Mouse (Mus musculus) liver, adult 2 months (tissue): Measurements from ENCODE around the gene Tcirg1. TPM values are rescaled to one million over a fixed set of nuclear protein-coding genes. Genes with fewer than 3 reads are reported as not detected.

ENCODE experiments used
- DNase-seq: peaks from one replicate; pipeline ENCODE4 v3.0.0-alpha.2; 2011; ENCODE audit warnings: low read depth, low spot score; ENCODE audit errors: extremely low read depth
- H3K27ac ChIP-seq: fragments of 200-500 bp; replicated peaks from 2 replicates; pipeline ENCODE4 v1.5.1; 2012; ENCODE audit warnings: low read depth, mild to moderate bottlenecking, control low read depth, inconsistent platforms, low read length; ENCODE audit not compliant: insufficient read depth
- H3K27me3 ChIP-seq: fragments of 200-500 bp; 2 replicates; pipeline ENCODE4 v1.6.1; 2012; ENCODE audit warnings: mild to moderate bottlenecking, moderate library complexity, low read length, inconsistent platforms; ENCODE audit not compliant: control insufficient read depth, insufficient read depth
- H3K36me3 ChIP-seq: fragments of 200-500 bp; 2 replicates; pipeline ENCODE4 v1.6.1; 2012; ENCODE audit warnings: low read length, inconsistent platforms; ENCODE audit not compliant: control insufficient read depth, insufficient read depth
- H3K4me1 ChIP-seq: fragments of 200-500 bp; 2 replicates; pipeline ENCODE4 v1.6.1; 2011; ENCODE audit warnings: low read length; ENCODE audit not compliant: control insufficient read depth, insufficient read depth
- H3K4me3 ChIP-seq: fragments of 200-500 bp; 2 replicates; pipeline ENCODE4 v1.5.1; 2011; ENCODE audit warnings: low read depth, mild to moderate bottlenecking, control low read depth, low read length, moderate library complexity; ENCODE audit not compliant: insufficient read depth
- H3K79me2 ChIP-seq: fragments of 200-500 bp; 2 replicates; pipeline ENCODE4 v1.6.1; 2012; ENCODE audit warnings: inconsistent platforms, mild to moderate bottlenecking, low read length, moderate library complexity; ENCODE audit not compliant: control insufficient read depth, insufficient read depth
- H3K9ac ChIP-seq: fragments of 200-500 bp; 2 replicates; pipeline ENCODE4 v1.6.1; 2012; ENCODE audit warnings: low read depth, mild to moderate bottlenecking, control low read depth, inconsistent platforms, low read length
- CTCF ChIP-seq: fragments of 200-500 bp; IDR thresholded peaks from 2 replicates; pipeline ENCODE4 v1.5.1; 2011; ENCODE audit warnings: low read depth, low read length, control low read depth
- POLR2A ChIP-seq: fragments of 200-500 bp; IDR thresholded peaks from 2 replicates; pipeline ENCODE4 v1.6.1; 2011; ENCODE audit warnings: low read length, control low read depth; ENCODE audit not compliant: insufficient read depth; ENCODE audit errors: extremely low read depth
- WGBS: fragments of 180-500 bp; shearing (Covaris S2); methylation state at CpG from one replicate; pipeline ENCODE4 v1.1.7; 2018; 5-methylcytosine and 5-hydroxymethylcytosine counted together
- polyA plus RNA-seq: library from polyadenylated mRNA; depleted of rRNA; stranded (reverse); fragments of >200 nt; gene quantifications from 2 replicates; pipeline ENCODE4 v1.2.3, GENCODE M21; 2012; rRNA removed
- total RNA-seq: library from RNA; depleted of rRNA; stranded (reverse); fragments of >200 nt; gene quantifications from 2 replicates; pipeline ENCODE4 v1.2.3, GENCODE M21; 2014; rRNA removed

Tcirg1 gene
- total RNA-seq = 34.3 and 35.6 TPM in 2 replicates
- 76.3 and 123 TPM in 2 replicates for polyA plus RNA-seq

GRCm38 (mm10) chr19:3906795-3907786 lies at the start of gene Tcirg1:
TSS of gene Tcirg1 (minus strand) at chr19:3907133.
- whole genome bisulfite sequencing = 2% methylated on average over 36 of the region's 36 CpGs
- Histone ChIP-seq H3K27me3 (no peaks in the 10 kb centered on the region), H3K27ac (peak within 1 kb of the TSS; percentile 76), H3K79me2 (peaks cover 4% of the 10 kb centered on the region; the same call in 1 of the 2 replicates), H3K4me3 (peak within 1 kb of the TSS; percentile 88), H3K9ac (peak within 1 kb of the TSS; percentile 89), H3K4me1 (peaks cover 20% of the 10 kb centered on the region), H3K36me3 (peaks cover 3% of the 10 kb centered on the region; the same call in 1 of the 2 replicates)
- TF ChIP-seq CTCF = peak; percentile 4; the same call in 1 of the 2 replicates
- peak; percentile 88 for TF ChIP-seq POLR2A
- peak; percentile 84 for DNase-seq

GRCm38 (mm10) chr19:3955804-3956203 lies 48.9 kb upstream of the Tcirg1 start:
- H3K27ac ChIP-seq = no peak overlapping the region
- H3K36me3 ChIP-seq = no peaks in the 10 kb centered on the region
- no peaks in the 10 kb centered on the region for H3K4me1 ChIP-seq
- H3K4me3 ChIP-seq = no peak overlapping the region
- H3K9ac ChIP-seq = no peak overlapping the region
- H3K27me3 ChIP-seq = no peaks in the 10 kb centered on the region
- TF ChIP-seq POLR2A (no peak), CTCF (no peak)
- DNase-seq = no peak
- WGBS = 86% methylated on average over 4 of the region's 4 CpGs
- H3K79me2 ChIP-seq = no peaks in the 10 kb centered on the region

GRCm38 (mm10) chr19:3955033-3955432 lies 48.1 kb upstream of the Tcirg1 start:
- no peaks in the 10 kb centered on the region for H3K27me3 ChIP-seq
- H3K4me3 ChIP-seq = no peak overlapping the region
- no peaks in the 10 kb centered on the region for H3K36me3 ChIP-seq
- no peak overlapping the region for H3K9ac ChIP-seq
- DNase-seq = peak; percentile 28
- WGBS = 56% methylated on average over 3 of the region's 3 CpGs
- H3K27ac ChIP-seq = no peak overlapping the region
- peaks cover 4% of the 10 kb centered on the region for H3K4me1 ChIP-seq
- no peak for TF ChIP-seq CTCF
- H3K79me2 ChIP-seq = no peaks in the 10 kb centered on the region

- no peak for DNase-seq
Observed at GRCm38 (mm10) chr19:3952099-3952498, 45.2 kb upstream of the Tcirg1 start.

GRCm38 (mm10) chr19:3951461-3951860 lies 44.5 kb upstream of the Tcirg1 start:
- DNase-seq = no peak
- H3K79me2 ChIP-seq = no peaks in the 10 kb centered on the region
- no peak overlapping the region for H3K9ac ChIP-seq
- H3K36me3 ChIP-seq = peaks cover 1% of the 10 kb centered on the region; the same call in 1 of the 2 replicates
- peaks cover 8% of the 10 kb centered on the region for H3K4me1 ChIP-seq
- no peak overlapping the region for H3K27ac ChIP-seq
- H3K27me3 ChIP-seq = no peaks in the 10 kb centered on the region
- H3K4me3 ChIP-seq = no peak overlapping the region
- TF ChIP-seq CTCF (no peak), POLR2A (no peak)

More at GRCm38 (mm10) chr19:3952099-3952498, 45.2 kb upstream of the Tcirg1 start:
- Histone ChIP-seq H3K4me3 (no peak overlapping the region), H3K27ac (no peak overlapping the region), H3K36me3 (peaks cover 1% of the 10 kb centered on the region; the same call in 1 of the 2 replicates), H3K4me1 (peaks cover 6% of the 10 kb centered on the region), H3K79me2 (no peaks in the 10 kb centered on the region), H3K27me3 (no peaks in the 10 kb centered on the region), H3K9ac (no peak overlapping the region)
- WGBS = 64% methylated on average over 1 of the region's 1 CpGs
- TF ChIP-seq CTCF = no peak
- no peak for TF ChIP-seq POLR2A
